Mouse (Mus musculus): Measurements from ENCODE around the gene Cacna1e. TPM values are rescaled to one million over a fixed set of nuclear protein-coding genes. Genes with fewer than 3 reads are reported as not detected.

The Cacna1e gene
- total RNA-seq, 2 experiments from 2014 or later: 227 to 237 TPM

DNA sequence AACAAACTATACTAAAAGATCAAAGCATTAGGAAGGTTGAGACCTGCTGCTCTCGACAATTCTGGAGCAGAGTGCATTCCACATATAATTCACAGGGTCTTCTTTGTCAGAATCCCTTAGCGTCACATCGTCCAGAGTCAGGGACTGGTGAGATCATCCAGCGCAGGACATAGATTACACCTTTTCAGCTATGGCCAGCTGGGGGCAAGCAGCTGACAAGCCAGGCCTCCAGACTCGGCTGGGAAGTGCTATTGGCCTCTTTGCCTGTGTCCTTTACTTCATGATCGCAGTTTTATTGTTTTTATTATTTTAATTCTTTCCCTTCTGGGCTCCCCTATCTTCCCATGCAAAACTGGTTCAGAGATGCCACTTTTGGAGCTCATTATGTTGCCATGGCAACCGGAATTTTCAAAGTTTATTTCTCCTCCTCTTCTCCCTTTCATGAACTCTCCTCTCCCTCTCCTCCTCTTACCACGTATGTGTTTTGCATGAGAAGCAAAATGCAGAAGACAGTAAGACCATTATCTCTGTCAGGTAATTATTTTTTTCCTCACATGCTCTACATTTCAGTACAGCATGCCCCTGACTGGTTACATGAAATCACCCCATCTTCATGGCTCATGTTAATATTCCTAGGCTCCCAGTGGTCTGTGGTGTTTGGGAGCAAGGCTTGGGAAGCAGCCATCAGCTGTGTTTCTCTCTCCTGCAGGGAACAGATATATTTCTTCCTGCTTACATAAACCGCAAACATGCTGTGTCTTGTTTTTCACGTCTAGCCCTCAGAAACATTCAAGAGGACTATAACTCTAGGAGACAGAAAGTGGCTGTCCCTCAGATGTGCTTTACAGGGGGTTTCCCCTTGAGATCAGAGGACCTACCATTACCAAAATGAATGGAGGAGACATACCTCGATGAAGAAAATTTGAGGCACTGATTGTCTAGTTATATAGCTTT is 351.0 kb downstream of the Cacna1e start:
- Histone ChIP-seq H3K4me3 (no peak overlapping the region), H3K27ac (peak overlapping the region; percentile 83)
- TF ChIP-seq CTCF (conservative IDR thresholded peaks at IDR 0.05): no peak
- DNase-seq (ENCODE audit: low spot score in 2 of 2): peak; percentile 45 to 62

DNA sequence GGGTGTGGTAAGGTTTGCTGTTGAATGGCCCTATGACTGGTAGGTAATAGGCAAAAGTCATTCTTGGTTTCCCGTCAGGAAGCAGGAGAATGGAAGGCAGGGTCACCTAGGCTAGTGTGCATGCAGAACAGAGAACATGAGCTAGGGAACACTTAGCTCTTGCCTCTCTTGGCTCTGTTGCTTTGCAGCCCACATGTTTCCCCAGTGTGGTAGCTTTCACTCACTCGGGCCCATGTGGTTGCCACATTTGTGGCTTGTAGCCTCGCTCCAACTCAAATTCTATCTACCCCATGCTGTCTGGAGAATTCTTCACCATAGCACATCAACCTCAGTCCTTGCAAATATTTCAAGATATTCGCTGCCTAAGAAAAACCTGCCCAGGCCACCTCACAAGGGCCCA is 354.6 kb downstream of the Cacna1e start:
- H3K4me3 ChIP-seq: no peak overlapping the region
- peak in 1 of 2 experiments; percentile 23 for DNase-seq (ENCODE audit: low spot score in 2 of 2)
- TF ChIP-seq CTCF (conservative IDR thresholded peaks at IDR 0.05): no peak
- H3K27ac ChIP-seq: peak overlapping the region; percentile 65

DNA sequence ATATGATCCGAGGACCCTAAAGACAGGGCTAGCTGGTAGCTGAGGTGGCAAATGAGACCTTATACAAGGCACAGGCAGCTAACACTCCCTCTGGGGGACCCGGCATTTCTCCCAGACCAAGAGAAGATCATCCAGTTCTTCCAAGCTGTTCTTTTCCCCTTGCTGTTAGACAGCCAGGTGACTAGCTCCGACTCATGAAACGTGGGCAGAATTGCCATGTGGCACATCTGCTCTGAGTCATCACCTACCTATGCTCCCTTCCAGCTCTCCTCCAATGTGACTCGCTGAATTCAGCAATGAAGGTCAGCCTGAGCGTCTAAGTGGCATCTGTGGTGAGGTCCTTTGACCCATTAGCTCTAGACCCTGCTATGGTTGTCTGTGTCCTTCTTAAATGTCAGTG is 355.5 kb downstream of the Cacna1e start:
- no peak for DNase-seq (ENCODE audit: low spot score in 2 of 2)
- no peak overlapping the region for H3K4me3 ChIP-seq
- H3K27ac ChIP-seq: peak overlapping the region; percentile 65; the same call in 1 of the 2 replicates
- no peak for TF ChIP-seq CTCF (conservative IDR thresholded peaks at IDR 0.05)

DNA sequence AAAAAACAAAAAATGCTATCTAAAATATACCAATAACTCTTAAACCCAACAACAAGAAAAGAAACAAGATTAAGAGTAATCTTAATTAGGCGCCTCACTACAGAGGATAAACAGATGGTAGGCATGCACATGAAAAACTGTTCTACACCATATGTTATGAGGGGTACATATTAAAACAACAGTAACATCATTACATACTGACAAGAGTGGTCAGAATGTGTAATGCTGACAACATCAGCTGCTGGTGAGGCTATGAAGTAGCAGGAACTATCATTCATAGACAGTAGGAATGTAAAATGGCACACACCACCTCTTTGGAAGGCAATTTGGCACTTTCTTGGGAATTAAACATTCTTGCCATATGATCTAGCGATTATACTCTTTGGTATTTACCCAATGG is 363.6 kb downstream of the Cacna1e start:
- no peak for TF ChIP-seq CTCF (conservative IDR thresholded peaks at IDR 0.05)
- H3K4me3 ChIP-seq: no peak overlapping the region
- no peak overlapping the region for H3K27ac ChIP-seq
- no peak for DNase-seq (ENCODE audit: low spot score in 2 of 2)

DNA sequence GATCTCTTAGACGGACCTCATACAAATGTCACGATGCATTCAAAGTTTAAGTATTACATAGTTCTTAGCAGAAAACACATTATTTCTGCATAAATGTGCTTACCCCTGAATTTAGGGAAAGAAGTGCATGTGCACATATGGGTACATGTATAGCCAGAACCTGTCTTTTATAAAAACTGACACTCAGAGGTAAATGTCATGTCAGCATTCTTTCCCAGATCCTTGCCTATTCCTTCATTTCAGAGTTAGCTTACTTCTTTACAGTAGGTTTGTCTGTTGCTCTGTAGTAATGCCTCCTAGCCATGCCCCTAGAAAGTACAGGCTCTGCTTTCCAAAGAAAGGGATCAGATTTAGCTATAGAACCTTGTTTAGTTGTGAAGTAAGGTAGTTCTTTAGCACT is 369.0 kb downstream of the Cacna1e start:
- no peak overlapping the region for H3K4me3 ChIP-seq
- no peak for DNase-seq (ENCODE audit: low spot score in 2 of 2)
- no peak for TF ChIP-seq CTCF (conservative IDR thresholded peaks at IDR 0.05)

DNA sequence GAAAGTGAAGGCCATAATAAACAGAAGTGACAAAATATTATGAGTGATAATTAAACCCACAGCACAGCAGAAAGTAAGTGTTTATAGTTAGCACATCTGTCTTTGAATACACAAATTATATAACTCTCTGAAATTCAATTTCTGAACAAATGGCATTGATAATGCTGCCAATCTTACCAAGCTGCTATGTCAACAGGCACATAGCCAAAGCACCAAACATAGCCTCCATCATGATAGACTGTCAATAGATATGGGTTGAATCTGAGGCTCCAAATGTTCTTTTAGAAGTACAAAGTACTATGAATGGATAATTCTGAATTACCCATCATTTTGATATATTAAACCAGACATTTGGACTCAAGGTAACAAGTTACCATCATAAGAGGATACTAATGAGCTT is 372.6 kb downstream of the Cacna1e start:
- peak overlapping the region; percentile 19; the same call in 1 of the 2 replicates for H3K27ac ChIP-seq
- peak; percentile 29 to 58 for DNase-seq (ENCODE audit: low spot score in 2 of 2)
- no peak overlapping the region for H3K4me3 ChIP-seq
- no peak for TF ChIP-seq CTCF (conservative IDR thresholded peaks at IDR 0.05)

More for the DNA sequence above, 369.0 kb downstream of the Cacna1e start:
- H3K27ac ChIP-seq: no peak overlapping the region

DNA sequence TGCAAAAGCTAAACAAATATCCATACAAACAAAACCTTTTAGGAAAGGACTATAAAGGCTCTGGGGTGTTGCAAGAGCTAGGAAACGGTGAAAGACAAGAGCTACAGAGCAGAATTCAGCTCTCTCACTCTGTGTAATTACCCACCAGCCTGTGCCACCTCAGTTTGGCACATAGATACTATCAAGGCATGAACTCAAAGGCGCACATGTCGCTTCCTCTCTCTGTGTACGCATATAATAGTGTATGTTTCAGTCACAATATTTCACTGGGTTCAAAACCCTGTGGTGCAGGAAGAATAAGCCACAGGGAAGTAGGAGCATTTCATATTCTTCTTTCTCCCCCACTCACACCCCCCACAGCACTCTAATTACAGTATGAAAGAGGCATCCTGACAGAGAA is 380.3 kb downstream of the Cacna1e start:
- H3K4me3 ChIP-seq: no peak overlapping the region
- H3K27ac ChIP-seq: peak overlapping the region; percentile 70
- DNase-seq (ENCODE audit: low spot score in 2 of 2): no peak

DNA sequence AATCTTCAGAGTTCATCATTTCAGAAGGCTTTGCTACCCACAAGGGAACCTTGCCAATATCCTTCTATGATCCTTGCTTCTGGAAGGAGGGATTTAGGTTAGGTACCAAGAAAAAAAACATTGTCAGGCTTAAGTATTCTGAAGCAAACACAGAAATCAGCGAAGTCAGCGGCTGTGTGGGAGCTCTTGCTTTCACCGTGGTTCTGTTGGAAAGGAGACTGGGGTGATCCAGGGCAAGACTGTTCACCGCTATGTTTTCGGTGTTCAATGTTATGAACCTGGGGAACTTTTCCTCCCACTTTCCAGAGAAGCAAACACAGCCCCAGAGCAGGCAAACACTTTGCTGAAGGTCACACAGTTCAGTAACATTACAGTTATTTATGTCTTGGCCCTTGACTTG is 383.4 kb downstream of the Cacna1e start:
- peak overlapping the region; percentile 71 for H3K27ac ChIP-seq
- DNase-seq (ENCODE audit: low spot score in 2 of 2): no peak
- no peak for TF ChIP-seq CTCF (conservative IDR thresholded peaks at IDR 0.05)
- no peak overlapping the region for H3K4me3 ChIP-seq

More for the DNA sequence above, 380.3 kb downstream of the Cacna1e start:
- no peak for TF ChIP-seq CTCF (conservative IDR thresholded peaks at IDR 0.05)

DNA sequence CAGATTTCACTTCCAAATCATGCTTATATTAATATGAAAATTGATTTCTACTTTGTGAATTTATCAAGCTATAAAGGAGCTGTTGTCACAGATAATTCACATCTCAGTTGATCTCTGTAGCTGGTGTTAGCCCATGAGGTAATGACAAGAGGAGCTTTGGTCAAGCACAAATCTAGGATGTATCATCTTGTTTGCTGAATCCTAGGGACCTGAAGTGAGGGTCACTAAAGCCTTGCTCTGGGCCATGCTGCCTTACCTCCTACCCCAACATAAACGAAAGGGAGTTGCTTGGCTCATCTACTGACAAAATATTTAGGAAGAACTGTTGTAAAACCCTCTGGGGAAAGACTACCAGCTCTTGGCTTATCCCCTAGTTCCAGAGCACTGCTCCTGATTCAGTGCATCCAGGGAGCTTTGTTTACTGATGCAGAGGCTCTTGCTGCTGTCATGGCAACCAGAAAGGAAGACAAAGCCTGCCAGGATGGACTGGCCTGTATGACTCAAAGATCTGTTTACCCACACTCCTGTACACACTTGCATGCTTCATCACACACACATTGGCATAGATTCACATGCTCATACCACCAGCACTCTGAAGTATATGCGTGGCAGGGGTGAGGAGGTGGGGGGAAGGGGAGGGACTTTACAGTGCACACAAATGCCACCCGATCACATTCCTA is 384.0 kb downstream of the Cacna1e start:
- no peak for TF ChIP-seq CTCF (conservative IDR thresholded peaks at IDR 0.05)
- peak overlapping the region; percentile 71 for H3K27ac ChIP-seq
- peak in 1 of 2 experiments; percentile 67 for DNase-seq (ENCODE audit: low spot score in 2 of 2)
- H3K4me3 ChIP-seq: no peak overlapping the region

DNA sequence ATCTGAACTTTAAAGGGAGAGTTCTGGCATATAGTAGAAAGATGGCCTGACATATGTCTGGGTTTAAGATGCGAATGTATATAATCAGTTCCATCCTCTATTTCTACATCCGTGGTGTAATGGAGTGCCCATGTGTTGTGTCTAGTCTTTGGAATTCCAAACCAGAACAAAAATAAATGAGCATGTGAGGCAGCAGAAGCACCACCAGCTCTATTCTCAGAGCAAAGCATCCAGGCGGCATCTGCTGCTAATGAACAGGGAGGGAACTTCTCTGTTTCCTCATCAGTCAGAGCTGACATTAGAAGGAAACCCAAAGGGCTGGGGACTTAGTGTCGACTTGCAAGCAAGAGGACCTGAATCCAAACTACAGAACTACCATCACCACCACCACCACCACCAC is 385.5 kb downstream of the Cacna1e start:
- TF ChIP-seq CTCF (conservative IDR thresholded peaks at IDR 0.05): no peak
- peak; percentile 39 to 45 for DNase-seq (ENCODE audit: low spot score in 2 of 2)
- H3K27ac ChIP-seq: peak overlapping the region; percentile 20; the same call in 1 of the 2 replicates

DNA sequence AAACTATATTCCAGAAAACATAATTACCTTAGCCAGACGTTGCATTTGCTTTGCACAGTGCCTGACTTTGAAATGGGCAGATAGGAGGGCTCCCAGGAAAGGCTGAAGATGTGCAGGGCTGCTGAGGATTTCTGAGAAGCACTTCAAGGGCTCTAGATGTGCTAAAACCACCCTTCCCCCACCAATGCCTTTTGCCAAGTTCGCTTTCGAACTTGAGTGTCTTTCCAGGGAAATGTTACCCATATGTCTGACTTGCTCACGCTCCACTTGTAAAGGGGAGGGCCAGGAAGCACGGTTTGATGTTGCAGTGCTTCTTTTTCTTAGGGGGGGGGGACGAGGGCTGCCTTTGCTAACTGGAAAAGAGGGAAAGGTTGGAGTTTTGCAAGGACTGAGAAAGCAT is 393.2 kb downstream of the Cacna1e start:
- Histone ChIP-seq H3K27ac (no peak overlapping the region), H3K4me3 (no peak overlapping the region)
- no peak for DNase-seq (ENCODE audit: low spot score in 2 of 2)
- no peak for TF ChIP-seq CTCF (conservative IDR thresholded peaks at IDR 0.05)

More for the DNA sequence above, 385.5 kb downstream of the Cacna1e start:
- no peak overlapping the region for H3K4me3 ChIP-seq

DNA sequence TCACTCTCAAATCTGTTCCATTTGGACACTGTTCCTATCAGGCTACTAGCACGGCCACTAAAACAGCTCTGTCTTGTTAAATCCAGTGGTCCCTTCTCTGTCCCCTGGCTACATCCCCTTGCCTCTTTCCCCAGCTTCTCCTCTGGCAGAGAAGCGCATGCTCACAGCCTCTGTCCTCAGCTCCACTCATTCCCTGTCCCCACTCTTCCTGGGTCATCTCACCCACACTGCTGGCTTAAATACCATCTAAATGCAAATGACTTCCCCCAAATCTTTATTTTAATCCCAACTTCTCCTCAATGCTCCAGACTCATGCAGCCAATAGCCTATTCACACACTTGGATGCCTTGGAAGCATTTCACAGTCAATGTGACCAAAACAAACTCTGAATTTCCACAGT is 407.6 kb downstream of the Cacna1e start:
- no peak for DNase-seq (ENCODE audit: low spot score in 2 of 2)
- no peak for TF ChIP-seq CTCF (conservative IDR thresholded peaks at IDR 0.05)
- no peak overlapping the region for H3K4me3 ChIP-seq
- H3K27ac ChIP-seq: peak overlapping the region; percentile 32; the same call in 1 of the 2 replicates

DNA sequence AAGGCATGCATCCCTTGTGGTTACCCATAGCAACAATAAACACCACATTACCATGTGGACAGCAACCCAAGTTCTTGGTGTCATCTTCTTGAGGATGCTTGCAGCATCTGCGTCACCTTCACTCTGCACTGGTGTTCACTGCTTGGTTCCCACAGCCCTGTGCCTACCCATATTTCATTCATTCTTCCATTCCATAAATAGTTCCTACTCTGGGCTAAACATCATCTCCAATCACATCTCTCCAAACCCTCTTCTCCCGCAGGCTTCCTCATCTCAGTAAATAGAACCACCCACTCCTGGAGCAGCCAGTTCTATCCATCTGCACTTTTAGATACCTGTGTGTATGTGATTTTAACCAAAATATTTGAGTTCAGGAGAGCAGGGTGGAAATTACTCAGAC is 408.6 kb downstream of the Cacna1e start:
- peak overlapping the region; percentile 32; the same call in 1 of the 2 replicates for H3K27ac ChIP-seq
- no peak overlapping the region for H3K4me3 ChIP-seq
- no peak for TF ChIP-seq CTCF (conservative IDR thresholded peaks at IDR 0.05)
- DNase-seq (ENCODE audit: low spot score in 2 of 2): no peak
